Mouse (Mus musculus) neutrophil, adult 83 days (primary cell): ENCODE results near the gene Best1. TPM values are rescaled to one million over a fixed set of nuclear protein-coding genes. Genes with fewer than 3 reads are reported as not detected.

ENCODE experiments used
- total RNA-seq, 2 experiments: library from RNA; stranded (reverse); gene quantifications; one replicate each; pipeline ENCODE4 v1.2.4; 2023

Best1 gene
- total RNA-seq = not detected

DNA sequence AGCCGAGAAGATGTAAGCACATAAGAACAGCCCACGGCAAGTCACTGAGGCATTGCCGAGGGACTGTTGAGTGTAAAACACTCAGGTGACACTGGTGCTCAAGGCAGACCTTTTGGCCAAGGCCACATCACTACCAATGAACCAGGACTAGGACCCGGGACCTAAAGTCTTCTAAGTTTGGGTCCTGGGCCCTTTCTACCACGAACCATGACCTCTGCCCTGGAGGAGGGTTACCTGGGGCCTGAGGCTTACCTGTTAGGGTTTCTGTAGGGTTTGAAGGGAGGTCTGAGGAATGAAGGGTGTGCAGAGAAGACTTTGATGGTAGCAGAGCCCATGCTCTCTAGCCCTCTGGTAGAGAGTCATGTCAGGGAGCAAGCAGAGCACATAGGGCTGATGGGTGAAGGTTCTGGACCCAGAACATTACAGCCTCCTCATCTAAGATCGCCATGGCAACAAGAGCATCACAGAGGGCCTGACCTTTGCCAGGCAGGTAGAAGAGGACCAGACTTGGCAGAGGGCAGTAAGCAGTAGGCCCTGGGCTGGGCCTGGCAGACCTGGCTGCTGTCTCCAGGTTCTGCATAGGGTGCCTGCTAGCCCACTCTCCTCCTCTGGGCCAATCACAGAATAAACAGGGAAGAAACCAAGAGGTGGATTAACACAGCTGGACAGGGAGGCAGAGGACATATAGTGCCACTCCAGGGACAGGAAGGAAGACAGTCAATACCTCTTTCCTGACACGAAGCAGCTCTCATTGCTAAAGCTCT, at the start of gene Best1, which contains the start of gene Rab3il1:
TSS of gene Best1 (minus strand) at position 428 of the 764 bp plus-strand sequence.
TSS of gene Rab3il1 (plus strand) at position 464 of the 764 bp plus-strand sequence.

DNA sequence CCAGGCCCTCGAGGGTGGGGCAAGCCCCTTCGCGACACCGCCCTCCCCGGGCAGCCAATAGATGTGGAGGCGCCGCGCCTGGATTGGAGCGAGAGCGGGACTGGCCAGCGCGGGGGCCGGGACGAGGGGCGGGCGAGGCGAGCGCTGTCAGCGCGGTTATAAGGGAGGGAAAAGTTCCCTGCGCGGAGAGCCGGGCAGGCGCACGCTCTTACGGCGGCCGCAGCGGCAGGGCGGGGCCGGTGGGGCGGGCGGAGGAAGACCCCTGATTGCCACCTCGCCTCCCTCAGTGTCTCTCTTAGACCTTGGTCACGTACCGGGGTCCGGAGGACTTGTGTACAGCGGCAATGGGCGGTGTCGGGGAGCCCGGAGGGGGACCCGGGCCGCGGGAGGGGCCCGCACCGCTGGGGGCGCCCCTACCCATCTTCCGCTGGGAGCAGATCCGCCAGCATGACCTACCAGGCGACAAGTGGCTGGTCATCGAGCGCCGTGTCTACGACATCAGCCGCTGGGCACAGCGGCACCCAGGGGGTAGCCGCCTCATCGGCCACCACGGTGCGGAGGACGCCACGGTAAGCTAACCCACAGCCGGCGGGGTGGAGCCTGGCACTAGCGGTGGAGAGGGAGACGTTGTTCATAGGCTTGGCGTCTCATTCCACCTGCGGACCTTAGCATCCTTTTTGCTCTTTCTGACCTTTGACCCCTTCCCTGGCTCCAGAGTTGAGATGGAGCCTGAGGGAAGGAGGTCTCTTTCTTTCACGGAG, 40.1 kb upstream of the Best1 start, which contains the start of gene Fads3:
TSS of gene Fads3 (plus strand) at position 182 of the 761 bp plus-strand sequence.

DNA sequence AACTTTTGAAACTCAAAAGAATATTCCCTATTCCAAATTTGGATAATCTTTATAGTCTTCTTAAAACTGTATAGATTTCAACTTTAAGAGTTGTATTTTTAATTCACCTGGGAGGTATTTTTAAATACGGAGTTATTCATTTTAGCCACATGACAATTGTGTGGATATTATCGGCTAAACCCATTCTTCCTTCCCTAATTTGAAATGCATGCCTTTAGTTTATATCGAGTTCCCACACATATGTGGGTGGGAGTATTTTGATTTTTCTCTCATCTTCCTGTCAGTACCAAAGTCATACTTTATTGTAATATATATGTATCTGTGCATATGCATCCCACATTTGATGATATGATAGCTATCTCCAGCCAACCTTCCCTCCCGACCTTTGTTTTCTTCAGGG, 21.2 kb downstream of the Best1 start, which contains the start of gene Fth1:
TSS of gene Fth1 (plus strand) at position 341 of the 400 bp plus-strand sequence.

Other genes starting within 250 kb of the Best1 start
- not detected for gene Scgb2a2, start 154.1 kb downstream of the Best1 start, total RNA-seq
- 100 to 1,000 TPM; 192 to 193 TPM for gene Incenp, start 102.1 kb downstream of the Best1 start, total RNA-seq
- 1,000 to 10,000 TPM; 3,419 to 3,778 TPM for gene Fth1, start 21.0 kb downstream of the Best1 start, total RNA-seq
- gene Rab3il1, start within 50 bp of the Best1 start, total RNA-seq = 10 to 100 TPM in 1 of 2 experiments, 1 to 10 TPM in 1; 5.7 to 11.5 TPM
- 10 to 100 TPM in 1 of 2 experiments, 1 to 10 TPM in 1; 6.7 to 11.5 TPM for gene Fads3, start 39.9 kb upstream of the Best1 start, total RNA-seq
- 1 to 10 TPM; 5.8 to 7.5 TPM for gene Fads2, start 100.1 kb upstream of the Best1 start, total RNA-seq
- gene Fads1, start 181.3 kb upstream of the Best1 start, total RNA-seq = 10 to 100 TPM; 11.8 to 12.1 TPM
- gene Tmem258, start 202.4 kb upstream of the Best1 start, total RNA-seq = 100 to 1,000 TPM; 109 to 111 TPM
- gene Fen1, start 202.5 kb upstream of the Best1 start, total RNA-seq = 10 to 100 TPM; 41.0 to 50.0 TPM
- under 1 TPM in 1 of 2 experiments, not detected in 1; 0.11 TPM for gene Myrf, start 239.1 kb upstream of the Best1 start, total RNA-seq